Comparison of ENCODE assay signal across 27 mouse cellular contexts in the genomic region with DNA sequence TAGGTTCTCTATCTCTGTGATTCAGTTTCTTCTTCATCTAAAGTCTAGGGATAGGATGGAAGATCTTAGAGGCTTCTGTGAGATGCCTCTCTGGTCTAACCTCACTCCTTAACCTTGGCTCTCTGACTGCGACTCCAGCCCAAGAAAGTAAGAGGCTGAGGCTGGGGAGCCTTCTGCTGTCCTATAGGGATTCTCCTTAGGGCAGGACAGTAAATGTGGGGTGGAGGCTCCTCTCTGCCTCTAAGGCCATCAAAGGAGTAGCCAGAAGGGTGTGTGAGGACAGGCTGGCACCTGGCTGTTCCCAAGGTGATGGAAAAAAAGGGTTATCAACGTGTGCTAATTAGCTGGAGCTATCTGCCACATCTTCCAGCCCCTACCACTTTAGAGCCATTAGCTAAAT. TPM values are rescaled to one million over a fixed set of nuclear protein-coding genes. Genes with fewer than 3 reads are reported as not detected.
DNase-seq lines count a peak whose midpoint lies in the region; ATAC-seq and TF ChIP-seq lines count a peak whose summit lies in the region.
"Had no signal": no experiment of that assay in that cellular context is flagged by ENCODE, and none has a peak within 500 bp of the region (broad histone marks: within the 10 kb centered on the region; RNA-seq: fewer than 3 reads in every experiment).

No protein-coding gene starts in this region.

- H3K9ac ChIP-seq in forebrain, embryonic 15.5 days (replicated peaks), result no peak overlapping the region
- H3K9ac ChIP-seq in forebrain, embryonic 14.5 days (ENCODE audit: low read length), result no peak overlapping the region
- H3K9ac ChIP-seq in midbrain, embryonic 11.5 days (ENCODE audit: low read length), result no peak overlapping the region
- no peak overlapping the region for H3K9ac ChIP-seq in midbrain, postnatal 0 days (replicated peaks; ENCODE audit: low read length, poor library complexity, severe bottlenecking)
- H3K9ac ChIP-seq in neural tube, embryonic 14.5 days (replicated peaks; ENCODE audit: low read depth, low read length), result no peak overlapping the region; the same call in 1 of the 2 replicates

- 0 out of 2 replicates have a peak overlapping the region, but pooled peaks have one; percentile 5 for H3K4me2 ChIP-seq in forebrain, embryonic 15.5 days (replicated peaks)
- no peak overlapping the region for H3K4me2 ChIP-seq in forebrain, embryonic 14.5 days (ENCODE audit: low read length)
- H3K4me2 ChIP-seq in midbrain, embryonic 11.5 days, result no peak overlapping the region
- no peak overlapping the region for H3K4me2 ChIP-seq in midbrain, postnatal 0 days (ENCODE audit: low read depth, low read length, poor library complexity, severe bottlenecking)
- H3K4me2 ChIP-seq in neural tube, embryonic 14.5 days (ENCODE audit: low read depth, low read length), result peak overlapping the region; percentile 14; the same call in 1 of the 2 replicates

- H3K9me3 ChIP-seq in forebrain, embryonic 15.5 days, result no peaks in the 10 kb centered on the region
- H3K9me3 ChIP-seq in forebrain, embryonic 14.5 days (replicated peaks; ENCODE audit: control insufficient read depth, low read length), result no peaks in the 10 kb centered on the region
- no peaks in the 10 kb centered on the region for H3K9me3 ChIP-seq in midbrain, embryonic 11.5 days (ENCODE audit: control insufficient read depth, low read length)
- no peaks in the 10 kb centered on the region for H3K9me3 ChIP-seq in midbrain, postnatal 0 days (ENCODE audit: low read length)
- H3K9me3 ChIP-seq in neural tube, embryonic 14.5 days (ENCODE audit: control insufficient read depth, low read length), result no peaks in the 10 kb centered on the region
- H3K9me3 ChIP-seq: heart, embryonic 15.5 days; hindbrain, embryonic 15.5 days; midbrain, embryonic 13.5 days had no signal

- 64% methylated on average over 2 of the region's 2 CpGs for WGBS in forebrain, embryonic 15.5 days
- 63% methylated on average over 2 of the region's 2 CpGs for WGBS in forebrain, embryonic 14.5 days
- WGBS in midbrain, embryonic 11.5 days, result 69% methylated on average over 2 of the region's 2 CpGs
- WGBS in midbrain, postnatal 0 days, result 62% methylated on average over 2 of the region's 2 CpGs
- WGBS in neural tube, embryonic 14.5 days, result 50% methylated on average over 2 of the region's 2 CpGs

- no peak for TF ChIP-seq CTCF in midbrain, postnatal 0 days (IDR thresholded peaks at IDR 0.05)

- ATAC-seq in forebrain, embryonic 15.5 days (replicated peaks), result no peak
- no peak for ATAC-seq in forebrain, embryonic 14.5 days
- no peak for ATAC-seq in midbrain, embryonic 11.5 days (ENCODE audit: low FRiP score)
- no peak for ATAC-seq in midbrain, postnatal 0 days (ENCODE audit: low FRiP score)
- no peak for ATAC-seq in neural tube, embryonic 14.5 days (ENCODE audit: low read depth)
- no peak for ATAC-seq in monocyte, adult 5-6 weeks (replicated peaks; ENCODE audit: insufficient number of reproducible peaks, low FRiP score, low TSS enrichment, poor library complexity, severe bottlenecking)
- ATAC-seq: activated CD4-positive, CD25-positive, alpha-beta regulatory T cell, adult 4 months had no signal

- peak; percentile 39 for DNase-seq in cerebellum, adult 11-12 months
- no peak for DNase-seq in cerebellum, adult 9-10 months
- DNase-seq in forebrain, embryonic 14.5 days (ENCODE audit: low spot score), result no peak
- peak; percentile 78 for DNase-seq in midbrain, embryonic 11.5 days (ENCODE audit: low spot score, missing footprints)
- no peak for DNase-seq in midbrain, postnatal 0 days (ENCODE audit: low spot score)
- DNase-seq: adrenal gland, adult 8-10 months; heart, postnatal 4 days; kidney, adult 8-10 months; lung, adult 18-20 months; lung, postnatal 14 days; retina, postnatal 1 day; right cerebral cortex, postnatal 4 days; thymus, adult 18-20 months; thymus, postnatal 36 days had no signal

- no peaks in the 10 kb centered on the region for H3K36me3 ChIP-seq in forebrain, embryonic 15.5 days
- no peaks in the 10 kb centered on the region for H3K36me3 ChIP-seq in forebrain, embryonic 14.5 days (ENCODE audit: control insufficient read depth, insufficient read depth, low read length)
- no peaks in the 10 kb centered on the region for H3K36me3 ChIP-seq in midbrain, embryonic 11.5 days (ENCODE audit: control insufficient read depth, insufficient read depth, low read length)
- no peaks in the 10 kb centered on the region for H3K36me3 ChIP-seq in midbrain, postnatal 0 days (ENCODE audit: insufficient read depth, low read length)
- H3K36me3 ChIP-seq in neural tube, embryonic 14.5 days (ENCODE audit: control insufficient read depth, insufficient read depth, low read length), result no peaks in the 10 kb centered on the region
- H3K36me3 ChIP-seq: heart, embryonic 15.5 days; hindbrain, embryonic 15.5 days; midbrain, embryonic 13.5 days had no signal

- no peak overlapping the region for H3K27ac ChIP-seq in forebrain, embryonic 15.5 days (replicated peaks)
- H3K27ac ChIP-seq in forebrain, embryonic 14.5 days (ENCODE audit: low read depth, low read length), result no peak overlapping the region
- H3K27ac ChIP-seq in midbrain, embryonic 11.5 days (ENCODE audit: low read depth, low read length), result no peak overlapping the region
- H3K27ac ChIP-seq in midbrain, postnatal 0 days (ENCODE audit: low read depth, low read length), result no peak overlapping the region
- no peak overlapping the region for H3K27ac ChIP-seq in neural tube, embryonic 14.5 days (ENCODE audit: low read depth, low read length)
- H3K27ac ChIP-seq: heart, embryonic 15.5 days; hindbrain, embryonic 15.5 days; midbrain, embryonic 13.5 days had no signal

- peaks cover 20% of the 10 kb centered on the region for H3K4me1 ChIP-seq in forebrain, embryonic 15.5 days
- H3K4me1 ChIP-seq in forebrain, embryonic 14.5 days (ENCODE audit: control insufficient read depth, insufficient read depth, low read length), result peaks cover 4% of the 10 kb centered on the region; the same call in 1 of the 2 replicates
- H3K4me1 ChIP-seq in midbrain, embryonic 11.5 days (ENCODE audit: control insufficient read depth, insufficient read depth, low read length), result 0 out of 2 replicates have a peak, but pooled peaks cover 2% of the 10 kb centered on the region
- no peaks in the 10 kb centered on the region for H3K4me1 ChIP-seq in midbrain, postnatal 0 days (ENCODE audit: insufficient read depth, low read length)
- peaks cover 3% of the 10 kb centered on the region; the same call in 1 of the 2 replicates for H3K4me1 ChIP-seq in neural tube, embryonic 14.5 days (ENCODE audit: control insufficient read depth, insufficient read depth, low read length)

- H3K4me3 ChIP-seq in forebrain, embryonic 15.5 days, result no peak overlapping the region
- H3K4me3 ChIP-seq in forebrain, embryonic 14.5 days (ENCODE audit: low read depth, low read length), result no peak overlapping the region
- H3K4me3 ChIP-seq in midbrain, embryonic 11.5 days (ENCODE audit: low read depth, low read length), result no peak overlapping the region
- no peak overlapping the region for H3K4me3 ChIP-seq in midbrain, postnatal 0 days (ENCODE audit: low read depth, low read length)
- H3K4me3 ChIP-seq in neural tube, embryonic 14.5 days (ENCODE audit: low read depth, low read length), result no peak overlapping the region

- peaks cover 22% of the 10 kb centered on the region for H3K27me3 ChIP-seq in forebrain, embryonic 15.5 days
- peaks cover 28% of the 10 kb centered on the region for H3K27me3 ChIP-seq in forebrain, embryonic 14.5 days (replicated peaks; ENCODE audit: control insufficient read depth, insufficient read depth, low read length)
- peaks cover 38% of the 10 kb centered on the region for H3K27me3 ChIP-seq in midbrain, embryonic 11.5 days (ENCODE audit: control insufficient read depth, insufficient read depth, low read length)
- no peaks in the 10 kb centered on the region for H3K27me3 ChIP-seq in midbrain, postnatal 0 days (ENCODE audit: insufficient read depth, low read length)
- no peaks in the 10 kb centered on the region for H3K27me3 ChIP-seq in neural tube, embryonic 14.5 days (ENCODE audit: control insufficient read depth, insufficient read depth, low read length)

RNA-seq across cellular contexts. Expression of a gene that starts 1.2 kb away (rescaled TPM):
- 2.6 and 2.8 TPM in 2 replicates for polyA plus RNA-seq in forebrain, embryonic 15.5 days (2015; fragmentation: Nextera tagmentation; extraction: Ambion mirVana)
- 1.3 and 1.7 TPM in 2 replicates for polyA plus RNA-seq in forebrain, embryonic 14.5 days (2014; fragmentation: Nextera tagmentation; extraction: Ambion mirVana)
- polyA plus RNA-seq in midbrain, embryonic 11.5 days (2014; fragmentation: Nextera tagmentation; extraction: Ambion mirVana), result 0.95 and 1.5 TPM in 2 replicates
- total RNA-seq in midbrain, postnatal 0 days (2014; rRNA removed), result 22.5 and 36.3 TPM in 2 replicates
- polyA plus RNA-seq in midbrain, postnatal 0 days (2015; fragmentation: Nextera tagmentation; extraction: Ambion mirVana), result 14.6 and 16.1 TPM in 2 replicates
- polyA plus RNA-seq in neural tube, embryonic 14.5 days (2014; fragmentation: Nextera tagmentation; extraction: Ambion mirVana), result 27.4 and 32.4 TPM in 2 replicates
- total RNA-seq in monocyte, adult 5-6 weeks (2017), result 0.32 TPM in 1 of 3 replicates, not detected in the others

RNA-seq across cellular contexts. Expression of a gene that starts 13.8 kb away (rescaled TPM):
- polyA plus RNA-seq in forebrain, embryonic 15.5 days (2015; fragmentation: Nextera tagmentation; extraction: Ambion mirVana), result 48.0 and 53.1 TPM in 2 replicates
- 16.8 and 23.1 TPM in 2 replicates for polyA plus RNA-seq in forebrain, embryonic 14.5 days (2014; fragmentation: Nextera tagmentation; extraction: Ambion mirVana)
- 2.0 and 2.3 TPM in 2 replicates for polyA plus RNA-seq in midbrain, embryonic 11.5 days (2014; fragmentation: Nextera tagmentation; extraction: Ambion mirVana)
- total RNA-seq in midbrain, postnatal 0 days (2014; rRNA removed), result 282 and 292 TPM in 2 replicates
- 217 and 238 TPM in 2 replicates for polyA plus RNA-seq in midbrain, postnatal 0 days (2015; fragmentation: Nextera tagmentation; extraction: Ambion mirVana)
- polyA plus RNA-seq in neural tube, embryonic 14.5 days (2014; fragmentation: Nextera tagmentation; extraction: Ambion mirVana), result 41.5 and 56.4 TPM in 2 replicates
- total RNA-seq in monocyte, adult 5-6 weeks (2017), result not detected in 3 replicates
- total RNA-seq: gastrocnemius, adult 18-20 months; megakaryocyte, adult 5-6 weeks had no signal
- polyA plus RNA-seq: activated CD4-positive, CD25-positive, alpha-beta regulatory T cell, adult 4 months had no signal

RNA-seq across cellular contexts. Expression of a gene that starts 30.3 kb away (rescaled TPM):
- polyA plus RNA-seq in forebrain, embryonic 15.5 days (2015; fragmentation: Nextera tagmentation; extraction: Ambion mirVana), result not detected in 2 replicates
- polyA plus RNA-seq in forebrain, embryonic 14.5 days (2014; fragmentation: Nextera tagmentation; extraction: Ambion mirVana), result not detected in 2 replicates
- polyA plus RNA-seq in midbrain, embryonic 11.5 days (2014; fragmentation: Nextera tagmentation; extraction: Ambion mirVana), result 0.20 and 0.43 TPM in 2 replicates
- total RNA-seq in midbrain, postnatal 0 days (2014; rRNA removed), result 0.99 TPM in 1 of 2 replicates, not detected in the other
- polyA plus RNA-seq in midbrain, postnatal 0 days (2015; fragmentation: Nextera tagmentation; extraction: Ambion mirVana), result 0.21 TPM in 1 of 2 replicates, not detected in the other
- polyA plus RNA-seq in neural tube, embryonic 14.5 days (2014; fragmentation: Nextera tagmentation; extraction: Ambion mirVana), result 0.32 TPM in 1 of 2 replicates, not detected in the other
- total RNA-seq in monocyte, adult 5-6 weeks (2017), result not detected in 3 replicates
- total RNA-seq: adrenal gland, adult 8-10 months; gastrocnemius, adult 18-20 months; heart, adult 8-10 months; heart, postnatal 4 days; layer of hippocampus, postnatal 25 days; left cerebral cortex, postnatal 14 days; megakaryocyte, adult 5-6 weeks had no signal
- polyA plus RNA-seq: activated CD4-positive, CD25-positive, alpha-beta regulatory T cell, adult 4 months; cortical plate, adult 2 months; hindbrain, embryonic 15.5 days; midbrain, embryonic 13.5 days had no signal

RNA-seq across cellular contexts. Expression of a gene that starts 53.9 kb away (rescaled TPM):
- 15.3 and 17.2 TPM in 2 replicates for polyA plus RNA-seq in forebrain, embryonic 15.5 days (2015; fragmentation: Nextera tagmentation; extraction: Ambion mirVana)
- 9.7 and 11.8 TPM in 2 replicates for polyA plus RNA-seq in forebrain, embryonic 14.5 days (2014; fragmentation: Nextera tagmentation; extraction: Ambion mirVana)
- polyA plus RNA-seq in midbrain, embryonic 11.5 days (2014; fragmentation: Nextera tagmentation; extraction: Ambion mirVana), result 20.0 and 26.9 TPM in 2 replicates
- 49.6 and 59.5 TPM in 2 replicates for total RNA-seq in midbrain, postnatal 0 days (2014; rRNA removed)
- 20.7 and 24.2 TPM in 2 replicates for polyA plus RNA-seq in midbrain, postnatal 0 days (2015; fragmentation: Nextera tagmentation; extraction: Ambion mirVana)
- polyA plus RNA-seq in neural tube, embryonic 14.5 days (2014; fragmentation: Nextera tagmentation; extraction: Ambion mirVana), result 18.3 and 19.8 TPM in 2 replicates
- total RNA-seq in monocyte, adult 5-6 weeks (2017), result 24.0 to 32.0 TPM (median 30.6 TPM) in 3 replicates

RNA-seq across cellular contexts. Expression of a gene that starts 53.9 kb away (rescaled TPM):
- polyA plus RNA-seq in forebrain, embryonic 15.5 days (2015; fragmentation: Nextera tagmentation; extraction: Ambion mirVana), result 106 and 115 TPM in 2 replicates
- polyA plus RNA-seq in forebrain, embryonic 14.5 days (2014; fragmentation: Nextera tagmentation; extraction: Ambion mirVana), result 110 and 126 TPM in 2 replicates
- polyA plus RNA-seq in midbrain, embryonic 11.5 days (2014; fragmentation: Nextera tagmentation; extraction: Ambion mirVana), result 105 and 106 TPM in 2 replicates
- 66.8 and 81.9 TPM in 2 replicates for total RNA-seq in midbrain, postnatal 0 days (2014; rRNA removed)
- polyA plus RNA-seq in midbrain, postnatal 0 days (2015; fragmentation: Nextera tagmentation; extraction: Ambion mirVana), result 107 and 111 TPM in 2 replicates
- polyA plus RNA-seq in neural tube, embryonic 14.5 days (2014; fragmentation: Nextera tagmentation; extraction: Ambion mirVana), result 130 and 134 TPM in 2 replicates
- total RNA-seq in monocyte, adult 5-6 weeks (2017), result 30.1 to 41.8 TPM (median 33.8 TPM) in 3 replicates

Comparison
In these comparisons a context has a peak if more than half of its experiments do, and no peak if none do; other contexts are left out.
1. DNase-seq: peak in cerebellum, adult 11-12 months (single experiment) and midbrain, embryonic 11.5 days (single experiment); none in cerebellum, adult 9-10 months (single experiment), forebrain, embryonic 14.5 days (single experiment) and midbrain, postnatal 0 days (single experiment).
2. H3K4me2 ChIP-seq: peak in forebrain, embryonic 15.5 days (single experiment) and neural tube, embryonic 14.5 days (single experiment); none in forebrain, embryonic 14.5 days (single experiment), midbrain, embryonic 11.5 days (single experiment) and midbrain, postnatal 0 days (single experiment).